Mouse (Mus musculus): ENCODE measurements around the gene CK137956.

CK137956 gene

GRCm38 (mm10) chr4:127970901-127971868, at the start of gene CK137956:
CK137956 (minus strand) TSS chr4:127970951.
- no peak for DNase-seq

- DNase-seq, result no peak
Observed at GRCm38 (mm10) chr4:128019465-128019864, 48.7 kb upstream of the CK137956 start.

- no peak for DNase-seq
Observed at GRCm38 (mm10) chr4:128004797-128005452, 34.2 kb upstream of the CK137956 start.

- DNase-seq, result no peak
Observed at GRCm38 (mm10) chr4:128002638-128003101, 31.9 kb upstream of the CK137956 start.

- no peak for DNase-seq
Observed at GRCm38 (mm10) chr4:127999281-127999680, 28.5 kb upstream of the CK137956 start.

GRCm38 (mm10) chr4:127989347-127989995, 18.7 kb upstream of the CK137956 start:
- no peak for DNase-seq

GRCm38 (mm10) chr4:127988526-127989180, 17.9 kb upstream of the CK137956 start:
- DNase-seq, result no peak

GRCm38 (mm10) chr4:127987784-127988455, 17.2 kb upstream of the CK137956 start, which contains the start of gene Csmd2:
Csmd2 (plus strand) TSS chr4:127987857.
- no peak for DNase-seq

- no peak for DNase-seq
Observed at GRCm38 (mm10) chr4:127987270-127987669, 16.5 kb upstream of the CK137956 start.

GRCm38 (mm10) chr4:127986491-127987075, 15.8 kb upstream of the CK137956 start:
- DNase-seq, result no peak

- no peak for DNase-seq
Observed at GRCm38 (mm10) chr4:127985874-127986273, 15.1 kb upstream of the CK137956 start.

- DNase-seq, result no peak
Observed at GRCm38 (mm10) chr4:127984426-127984825, 13.7 kb upstream of the CK137956 start.

GRCm38 (mm10) chr4:127981125-127981524, 10.4 kb upstream of the CK137956 start:
- no peak for DNase-seq

- no peak for DNase-seq
Observed at GRCm38 (mm10) chr4:127972976-127973375, 2.2 kb upstream of the CK137956 start.

GRCm38 (mm10) chr4:127970018-127970421, 731 bp downstream of the CK137956 start:
- DNase-seq, result peak; percentile 35

- no peak for DNase-seq
Observed at GRCm38 (mm10) chr4:127969101-127969500, 1.6 kb downstream of the CK137956 start.

- no peak for DNase-seq
Observed at GRCm38 (mm10) chr4:127953006-127953710, 17.6 kb downstream of the CK137956 start.

- DNase-seq, result no peak
Observed at GRCm38 (mm10) chr4:127947696-127948095, 23.1 kb downstream of the CK137956 start.

GRCm38 (mm10) chr4:127937474-127937873, 33.3 kb downstream of the CK137956 start:
- DNase-seq, result no peak

GRCm38 (mm10) chr4:127935369-127935768, 35.4 kb downstream of the CK137956 start:
- DNase-seq, result peak; percentile 12

- DNase-seq, result no peak
Observed at GRCm38 (mm10) chr4:127913551-127913950, 57.2 kb downstream of the CK137956 start.

Data from lung, postnatal 14 days (tissue).